Mouse (Mus musculus) megakaryocyte, adult 5-6 weeks (primary cell): ENCODE measurements around the gene Stra8. TPM values are rescaled to one million over a fixed set of nuclear protein-coding genes. Genes with fewer than 3 reads are reported as not detected.

ENCODE experiments used
- total RNA-seq, 2 experiments: library from RNA; stranded (forward) in 1 of 2; stranded (reverse) in 1 of 2; fragments of 153-499, 151-499 nt in 1 of 2; fragments of 221-1000, 200-1000 nt in 1 of 2; gene quantifications; 2 replicates each; pipeline versions ENCODE4 v1.2.3 to v1.2.4; 2015 to 2017

Gene Stra8
- total RNA-seq, 2 experiments from 2014 or later, result not detected

Other genes starting within 250 kb of the Stra8 start
- gene Agbl3, start 139.7 kb upstream of the Stra8 start, total RNA-seq (2015), result 2.3 and 2.9 TPM in 2 replicates
- 1.1 TPM in 2 replicates for gene Agbl3, start 139.7 kb upstream of the Stra8 start, total RNA-seq (2017)
- 3.1 and 5.0 TPM in 2 replicates for gene Tmem140, start 57.0 kb upstream of the Stra8 start, total RNA-seq (2015)
- 2.8 and 6.1 TPM in 2 replicates for gene Tmem140, start 57.0 kb upstream of the Stra8 start, total RNA-seq (2017)
- 7.5 and 8.1 TPM in 2 replicates for gene Cyren, start 42.1 kb upstream of the Stra8 start, total RNA-seq (2015)
- gene Cyren, start 42.1 kb upstream of the Stra8 start, total RNA-seq (2017), result 3.8 and 7.1 TPM in 2 replicates
- gene Wdr91, start 9.3 kb upstream of the Stra8 start, total RNA-seq (2015), result 4.2 and 7.6 TPM in 2 replicates
- 19.6 and 27.5 TPM in 2 replicates for gene Wdr91, start 9.3 kb upstream of the Stra8 start, total RNA-seq (2017)
- gene Slc23a4, start 68.2 kb downstream of the Stra8 start, total RNA-seq (2015), result 0.36 TPM in 1 of 2 replicates, not detected in the other
- gene Slc23a4, start 68.2 kb downstream of the Stra8 start, total RNA-seq (2017), result 0.11 and 0.73 TPM in 2 replicates
- 48.7 and 49.1 TPM in 2 replicates for gene Cnot4, start 213.6 kb downstream of the Stra8 start, total RNA-seq (2015)
- gene Cnot4, start 213.6 kb downstream of the Stra8 start, total RNA-seq (2017), result 24.1 and 32.4 TPM in 2 replicates